Mouse (Mus musculus) adrenal gland, postnatal 14 days (tissue): ENCODE measurements around the gene Snph. TPM values are rescaled to one million over a fixed set of nuclear protein-coding genes. Genes with fewer than 3 reads are reported as not detected.

Experiments
- DNase-seq: peaks from one replicate; pipeline ENCODE4 v3.0.0; 2021; ENCODE audit warnings: mixed read lengths
- total RNA-seq: library from RNA; stranded (reverse); gene quantifications from 2 replicates; pipeline ENCODE4 v1.2.3, GENCODE M21; 2021

The Snph gene
- total RNA-seq, 1 experiment from 2014 or later, result 7.7 TPM

DNA sequence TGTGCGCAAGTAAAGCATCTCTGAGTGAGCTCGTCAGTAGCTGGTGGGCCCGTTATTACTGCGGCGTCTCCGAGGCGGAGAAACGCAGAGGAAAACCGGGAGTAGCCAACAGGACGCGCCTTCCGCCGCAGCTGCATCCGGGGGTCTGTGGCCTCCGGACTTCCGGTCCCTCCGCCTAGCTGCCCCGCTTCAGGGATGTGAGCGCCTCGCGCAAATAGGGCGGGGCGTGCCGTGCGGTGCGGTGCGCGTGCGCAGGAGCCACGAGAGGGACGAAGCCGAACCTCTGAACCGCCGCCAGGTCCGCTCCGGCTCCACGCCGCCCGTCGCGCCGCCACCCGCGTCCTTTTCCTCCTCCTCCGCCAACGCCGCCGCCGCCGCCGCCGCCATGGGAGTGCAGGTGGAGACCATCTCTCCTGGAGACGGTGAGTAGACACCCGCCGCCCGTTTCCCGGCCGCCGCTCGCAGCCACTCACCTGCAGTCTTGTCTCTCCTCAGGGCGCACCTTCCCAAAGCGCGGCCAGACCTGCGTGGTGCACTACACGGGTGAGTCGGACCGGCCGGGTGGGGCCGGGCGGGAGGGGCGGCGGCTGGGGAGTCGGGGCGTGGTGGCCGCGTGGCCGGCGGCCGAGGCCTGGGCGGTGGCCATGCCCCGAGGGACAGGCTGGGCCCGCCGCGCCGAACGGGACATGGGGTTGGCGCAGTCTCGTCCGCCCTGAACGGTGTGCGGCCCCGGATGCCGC is 89.9 kb downstream of the Snph start, which contains the start of gene Fkbp1a:
Fkbp1a (plus strand) TSS at position 161 of the 740 bp plus-strand sequence.
- DNase-seq, result peak; percentile 99

Other genes starting within 250 kb of the Snph start
- gene 4921509C19Rik, start 156.4 kb downstream of the Snph start, total RNA-seq, result not detected in 2 replicates
- 124 and 131 TPM in 2 replicates for gene Nsfl1c, start 138.4 kb downstream of the Snph start, total RNA-seq
- gene Fkbp1a, start 90.1 kb downstream of the Snph start, total RNA-seq, result 262 and 266 TPM in 2 replicates
- 2.1 and 3.0 TPM in 2 replicates for gene Sdcbp2, start 60.0 kb downstream of the Snph start, total RNA-seq
- gene Rad21l, start 35.9 kb upstream of the Snph start, total RNA-seq, result not detected in 2 replicates
- gene Tmem74b, start 69.4 kb upstream of the Snph start, total RNA-seq, result 0.85 and 1.9 TPM in 2 replicates
- 36.4 and 38.8 TPM in 2 replicates for gene Psmf1, start 111.6 kb upstream of the Snph start, total RNA-seq
- gene Rspo4, start 210.3 kb upstream of the Snph start, total RNA-seq, result not detected in 2 replicates